Mouse (Mus musculus) c-Kit-positive CD71-positive TER-119-positive erythroid progenitor cells, embryonic 14.5 days (primary cell): ENCODE results near the gene Sec61b.

Source experiments
- DNase-seq: peaks from one replicate; pipeline ENCODE4 v3.0.0-alpha.2; 2013; ENCODE audit warnings: low spot score

Gene Sec61b

DNA sequence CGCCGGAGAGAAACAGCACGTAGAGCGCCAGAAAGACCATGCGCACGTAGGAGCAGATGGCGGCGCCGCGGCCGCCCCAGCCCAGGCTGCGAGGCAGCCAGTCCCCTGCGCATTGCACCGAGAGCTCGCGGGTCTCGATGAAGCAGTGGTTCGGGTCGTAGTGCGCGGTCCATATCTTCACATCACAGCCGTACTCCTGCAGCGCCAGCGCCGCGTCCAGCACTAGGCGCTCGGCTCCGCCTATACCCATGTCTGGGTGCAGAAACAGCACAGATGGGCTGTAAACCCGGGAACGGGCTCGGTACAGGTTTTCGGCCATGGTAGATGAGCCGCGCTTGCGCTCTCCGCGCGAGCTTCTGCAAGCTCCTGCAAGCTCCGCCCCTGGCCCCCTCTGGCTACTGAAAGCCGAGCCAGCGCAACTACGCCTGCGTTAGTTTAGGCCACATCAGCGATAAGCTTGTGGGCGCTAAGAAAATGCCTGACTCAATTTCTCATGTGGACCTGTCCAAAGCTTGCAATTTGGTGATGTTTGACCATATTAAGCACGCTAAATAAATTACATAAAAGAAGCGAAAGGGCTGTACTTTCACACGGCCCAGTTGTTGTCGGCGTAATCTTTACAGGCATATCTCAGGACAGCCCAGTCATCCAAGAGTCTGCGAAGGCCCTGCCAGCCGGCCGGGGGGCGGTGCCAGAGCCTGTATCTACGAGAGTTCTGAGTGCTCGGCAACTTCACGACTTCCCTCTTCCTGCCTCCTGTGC is at the start of gene Sec61b, which contains the start of gene Alg2:
TSS of gene Sec61b (plus strand) at position 691 of the 762 bp plus-strand sequence.
TSS of gene Alg2 (minus strand) at position 366 of the 762 bp plus-strand sequence.
- peak; percentile 96 for DNase-seq

DNA sequence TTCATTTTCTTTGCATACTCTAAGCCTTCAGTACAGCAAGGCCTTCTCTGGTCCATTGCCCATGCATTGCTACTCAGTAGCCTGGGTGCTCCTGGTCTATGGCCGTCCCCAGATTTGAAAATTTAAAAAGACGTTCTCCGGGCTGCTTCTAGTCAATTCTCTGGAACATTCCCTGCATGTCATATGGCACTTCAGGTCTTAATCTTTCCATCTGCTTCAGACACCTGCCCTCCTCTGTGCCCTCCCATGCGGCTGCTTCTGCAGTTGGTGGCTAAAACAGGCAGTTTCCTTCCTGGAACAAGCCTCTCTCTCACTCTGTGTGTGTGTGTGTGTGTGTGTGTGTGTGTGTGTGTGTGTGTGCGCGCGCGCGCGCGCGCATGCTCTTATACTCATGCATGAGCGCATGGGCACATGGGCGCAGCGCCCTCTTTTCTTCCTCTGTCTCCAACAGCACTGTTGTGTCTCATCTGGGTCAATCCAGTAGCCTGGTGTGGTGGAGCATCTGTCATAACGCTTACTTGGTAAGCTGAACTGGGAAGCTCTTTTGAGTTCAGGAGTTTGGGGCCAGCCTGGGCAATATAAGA is 49.1 kb upstream of the Sec61b start:
- no peak for DNase-seq

GRCm38 (mm10) chr4:47427606-47428005 is 46.9 kb upstream of the Sec61b start:
- DNase-seq: no peak

DNA sequence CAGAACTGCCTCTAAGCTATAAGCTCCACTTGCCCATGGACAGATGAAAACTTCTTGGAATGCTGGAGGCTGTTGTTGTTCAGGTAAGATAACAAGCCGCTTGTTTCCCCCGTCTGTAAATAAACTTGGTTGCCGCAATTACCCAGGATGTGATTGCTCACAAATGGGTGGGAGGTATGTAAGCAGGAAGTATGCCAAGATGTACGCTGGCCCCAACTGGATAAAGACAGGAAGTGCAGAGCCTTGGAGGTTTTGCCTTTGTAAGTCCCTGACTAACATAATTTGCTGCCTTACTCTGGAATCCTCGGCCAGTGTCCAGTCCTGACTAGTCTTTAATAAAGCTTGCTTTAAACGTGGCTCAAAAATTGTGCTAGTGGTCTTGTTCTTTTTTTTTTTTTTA is 43.9 kb upstream of the Sec61b start:
- DNase-seq: no peak

GRCm38 (mm10) chr4:47431081-47431480 is 43.4 kb upstream of the Sec61b start:
- no peak for DNase-seq

GRCm38 (mm10) chr4:47432766-47433165 is 41.7 kb upstream of the Sec61b start:
- no peak for DNase-seq

- DNase-seq: no peak
These were observed 39.3 kb upstream of the Sec61b start for GRCm38 (mm10) chr4:47435131-47435530.

DNA sequence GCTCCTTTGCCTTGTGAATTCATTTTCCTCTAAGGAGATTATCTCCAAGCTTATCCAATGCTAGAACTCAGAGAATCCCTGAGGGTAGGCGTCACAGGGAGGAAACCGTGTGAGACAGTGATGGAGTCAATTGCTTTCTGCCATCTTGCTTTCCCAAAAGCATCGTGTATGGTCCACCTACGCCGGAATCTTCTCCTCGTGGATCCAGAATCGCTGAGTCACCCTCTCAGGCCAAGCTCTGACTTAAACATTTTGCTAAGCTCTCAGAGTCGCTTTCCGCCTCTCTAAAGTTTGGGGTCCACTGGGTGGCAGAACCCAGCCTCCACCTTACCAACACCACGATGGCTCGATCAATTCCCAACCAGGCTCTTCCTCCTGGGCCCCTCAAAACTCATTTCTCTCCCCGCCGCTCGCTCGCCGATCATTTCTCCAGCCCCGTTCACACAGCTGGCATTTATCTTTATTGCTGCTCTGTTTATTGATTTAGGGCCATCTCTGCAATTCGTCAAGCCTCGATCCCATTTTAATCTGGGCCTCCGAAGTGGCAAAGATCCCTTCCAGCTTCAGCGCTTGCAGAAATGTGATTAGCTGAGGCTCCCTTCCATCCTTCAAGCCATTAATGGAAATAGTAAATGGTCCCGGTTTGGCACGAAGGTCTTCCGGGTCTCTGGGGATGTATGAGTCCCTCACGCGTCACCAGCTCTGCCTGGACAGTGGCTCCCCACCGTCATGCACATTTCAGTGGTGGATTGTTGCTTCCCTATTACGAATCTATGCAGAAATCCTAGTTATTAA is 38.7 kb upstream of the Sec61b start:
- no peak for DNase-seq

DNA sequence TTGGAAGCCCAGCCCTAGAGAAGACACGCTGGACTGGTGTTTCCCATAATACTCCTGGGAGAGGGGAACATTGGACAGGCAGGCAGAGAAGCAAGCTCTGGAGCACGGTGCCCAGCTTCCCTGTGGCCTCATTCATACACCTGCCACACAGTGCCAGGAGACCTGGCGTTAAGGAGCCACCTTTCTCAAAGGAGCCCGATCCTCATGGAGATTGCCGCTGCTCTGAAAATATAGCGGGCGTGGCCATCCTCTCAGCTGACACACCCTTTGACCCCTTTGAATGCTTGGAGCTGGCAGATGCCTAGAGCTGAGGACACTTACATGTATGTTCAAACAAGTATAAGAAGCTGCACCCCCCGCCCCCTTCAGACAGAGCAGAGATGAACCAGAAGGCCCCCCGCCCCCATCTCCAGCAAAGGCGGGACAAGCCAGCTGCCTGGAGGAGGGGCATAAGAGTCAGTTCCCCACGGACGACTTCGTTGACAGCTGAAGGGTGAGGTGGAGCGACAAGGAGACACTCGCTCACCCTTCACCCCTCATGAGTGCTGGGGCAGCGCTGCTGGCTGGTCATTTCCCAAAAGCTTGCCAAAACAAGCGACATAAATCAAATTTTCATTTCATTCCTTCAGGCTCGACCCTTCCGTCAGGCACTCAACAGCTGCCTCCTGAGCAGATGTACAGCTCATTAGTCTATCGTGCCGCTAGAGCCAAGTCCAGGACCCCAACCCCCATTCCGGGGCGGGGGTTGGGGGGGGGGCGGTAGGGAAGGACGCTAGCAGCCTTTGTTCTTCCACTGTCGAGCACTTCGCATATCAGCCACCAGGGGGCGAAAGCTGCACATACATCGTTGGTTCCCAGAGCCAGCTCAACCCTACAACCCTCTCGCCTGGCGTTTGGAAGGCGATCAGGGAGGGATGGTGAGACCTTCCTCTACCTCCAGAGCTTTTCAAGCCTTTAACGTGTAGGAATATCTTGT is 36.8 kb upstream of the Sec61b start:
- DNase-seq: peak; percentile 65

DNA sequence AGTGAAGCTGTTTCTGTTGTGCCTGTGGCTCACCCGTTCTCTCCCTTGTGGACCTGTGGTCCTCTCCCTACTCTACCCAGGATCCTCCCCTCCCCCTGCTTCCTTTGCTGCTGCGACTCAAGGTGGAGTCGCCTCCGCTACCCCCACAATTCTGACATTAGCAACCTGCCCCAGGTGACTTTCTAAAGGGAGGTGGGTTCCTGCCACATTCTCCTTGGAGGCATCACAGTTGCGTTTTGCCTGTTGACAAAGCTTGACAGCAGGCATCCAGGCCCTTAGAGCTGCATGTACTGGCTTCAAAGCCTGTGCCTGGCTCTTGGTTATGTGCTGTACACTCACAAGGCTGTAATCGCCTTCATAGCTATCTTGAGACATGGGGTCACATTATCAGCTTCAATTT is 35.5 kb upstream of the Sec61b start:
- no peak for DNase-seq

- DNase-seq: no peak
These were observed 33.5 kb upstream of the Sec61b start for GRCm38 (mm10) chr4:47440951-47441350.

GRCm38 (mm10) chr4:47448526-47448925 is 25.9 kb upstream of the Sec61b start:
- no peak for DNase-seq

DNA sequence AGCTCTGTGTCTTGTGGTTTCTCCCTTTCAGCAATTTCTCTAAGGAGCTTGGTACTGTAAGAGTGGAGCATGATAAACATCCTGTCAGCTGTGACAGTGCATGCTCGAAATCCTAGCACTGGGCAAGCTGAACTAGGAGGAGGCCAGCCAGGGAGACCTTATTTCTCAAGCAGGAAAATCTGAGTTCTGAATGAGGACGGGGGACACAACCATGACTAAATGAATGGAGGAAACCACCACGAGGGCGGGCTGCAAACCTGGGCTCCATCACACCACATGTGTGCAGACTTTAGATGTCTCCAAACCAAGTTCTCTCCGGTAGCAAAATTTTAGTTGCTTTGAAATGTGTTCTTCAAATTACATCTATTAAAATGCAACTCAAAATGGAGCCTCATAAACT is 25.3 kb upstream of the Sec61b start:
- DNase-seq: no peak

GRCm38 (mm10) chr4:47449586-47450522 is 24.6 kb upstream of the Sec61b start:
- no peak for DNase-seq

GRCm38 (mm10) chr4:47467196-47467595 is 7.3 kb upstream of the Sec61b start:
- no peak for DNase-seq

- DNase-seq: peak; percentile 16
These were observed 881 bp upstream of the Sec61b start for GRCm38 (mm10) chr4:47473586-47473967.

- DNase-seq: peak; percentile 11
These were observed 529 bp downstream of the Sec61b start for GRCm38 (mm10) chr4:47474730-47475643.

DNA sequence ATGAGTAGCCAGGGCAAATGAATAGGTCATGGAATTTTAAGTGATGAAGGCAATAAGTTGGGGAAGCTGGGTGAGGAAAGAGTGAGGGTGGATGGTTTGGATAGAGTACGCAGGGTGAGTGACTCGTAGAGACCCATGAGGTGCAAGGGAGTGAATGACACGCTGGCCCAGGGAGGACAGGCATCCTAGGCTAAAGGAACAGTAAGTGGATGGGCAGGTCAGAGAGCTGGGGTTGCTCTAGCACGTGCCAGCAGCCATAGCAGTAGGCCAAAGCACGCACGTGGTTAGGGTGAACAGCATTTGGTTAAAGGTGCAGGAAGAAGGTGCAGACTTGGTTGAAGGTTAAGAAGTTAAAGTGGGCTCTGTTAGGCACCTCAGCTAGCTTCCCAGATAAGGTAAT is 3.1 kb downstream of the Sec61b start:
- no peak for DNase-seq

DNA sequence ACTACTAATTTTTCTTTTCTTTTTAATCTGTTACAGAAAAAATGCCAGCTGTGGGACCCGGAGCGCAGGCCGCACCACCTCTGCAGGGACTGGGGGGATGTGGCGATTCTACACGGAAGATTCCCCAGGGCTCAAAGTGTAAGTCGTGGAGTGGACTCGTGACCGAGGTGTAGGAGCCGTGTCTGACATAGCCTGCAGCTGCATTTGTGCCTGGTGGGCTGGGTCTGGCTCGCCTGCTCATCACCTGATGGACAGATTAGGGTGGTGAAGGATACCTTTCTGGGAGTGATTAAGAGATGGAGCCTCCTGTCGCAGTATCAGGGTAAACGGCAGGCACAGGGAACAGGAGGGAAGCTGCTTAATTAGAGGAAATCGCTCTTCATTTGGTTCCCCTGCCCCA is 5.6 kb downstream of the Sec61b start:
- DNase-seq: no peak

DNA sequence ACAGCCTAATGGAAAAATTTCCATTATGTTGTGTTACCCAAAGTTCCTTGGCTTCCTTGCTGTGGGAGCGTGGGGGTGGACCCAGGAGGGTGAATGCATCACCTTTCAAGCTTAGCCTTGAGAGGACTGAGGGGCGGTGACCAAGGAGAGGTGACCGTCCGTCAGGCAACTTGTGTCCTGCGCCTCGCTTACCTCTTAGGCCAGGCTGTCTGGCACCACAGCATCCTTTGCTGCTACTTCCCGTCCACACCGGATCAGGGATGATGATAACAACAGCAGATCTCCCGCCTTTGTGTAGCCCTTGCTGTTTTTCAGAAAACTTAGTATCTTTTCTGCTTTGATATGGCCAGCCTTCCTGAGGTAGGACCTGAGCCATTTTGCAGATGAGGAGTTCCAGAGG is 6.1 kb downstream of the Sec61b start:
- no peak for DNase-seq
